Mouse (Mus musculus) left cerebral cortex, postnatal 10 days (tissue): ENCODE results near the gene Tspan31. TPM values are rescaled to one million over a fixed set of nuclear protein-coding genes. Genes with fewer than 3 reads are reported as not detected.
A peak's percentile ranks its signal among the peaks of the same experiment; 100 is the strongest.

Experiments
- DNase-seq, 2 experiments: peaks; one replicate each; pipeline ENCODE4 v3.0.0; 2021 to 2022; ENCODE audit warnings: low spot score in 2 of 2, mixed read lengths in 1 of 2; ENCODE audit errors: extremely low spot score in 1 of 2
- intact Hi-C: fragments of 180-260 bp; cut with DNase I; formaldehyde crosslinking; loops from one replicate; pipeline ENCODE4 v1.15.1; 2025
- total RNA-seq, 2 experiments: library from RNA; stranded (reverse); gene quantifications; 2 replicates each; pipeline ENCODE4 v1.2.3; 2021

Tspan31 gene
- total RNA-seq, 2 experiments from 2014 or later = 65.2 to 67.9 TPM

- DNase-seq = no peak
- intact Hi-C loops = no loop called here
Measured at GRCm38 (mm10) chr10:127055406-127055805, 14.7 kb downstream of the Tspan31 start.

GRCm38 (mm10) chr10:127054646-127055045, 15.4 kb downstream of the Tspan31 start:
- intact Hi-C loops = no loop called here
- no peak for DNase-seq

GRCm38 (mm10) chr10:127050119-127050474, 20.0 kb downstream of the Tspan31 start:
- DNase-seq = no peak
- intact Hi-C loops = no loop called here

- intact Hi-C loops = no loop called here
- DNase-seq = no peak
Measured at GRCm38 (mm10) chr10:127049395-127050118, 20.5 kb downstream of the Tspan31 start.

GRCm38 (mm10) chr10:127048608-127049394, 21.3 kb downstream of the Tspan31 start:
- DNase-seq = no peak
- intact Hi-C loops = no loop called here

GRCm38 (mm10) chr10:127047954-127048353, 22.1 kb downstream of the Tspan31 start, which contains the start of gene Cyp27b1:
TSS of gene Cyp27b1 (plus strand) at chr10:127048250.
- DNase-seq = no peak
- intact Hi-C loops = no loop called here

GRCm38 (mm10) chr10:127043187-127043586, 26.9 kb downstream of the Tspan31 start:
- intact Hi-C loops = no loop called here
- no peak for DNase-seq

GRCm38 (mm10) chr10:127042468-127043115, 27.5 kb downstream of the Tspan31 start:
- intact Hi-C loops = no loop called here
- DNase-seq = no peak

GRCm38 (mm10) chr10:127041774-127042338, 28.2 kb downstream of the Tspan31 start:
- peak; percentile 90 to 93 for DNase-seq
- intact Hi-C loops = no loop called here

- intact Hi-C loops = no loop called here
- DNase-seq = peak in 1 of 2 experiments; percentile 60
Measured at GRCm38 (mm10) chr10:127041274-127041766, 28.7 kb downstream of the Tspan31 start, which contains the start of the genes Mettl1 and Eef1akmt3. TSS of gene Mettl1 (plus strand) at chr10:127041414. TSS of gene Eef1akmt3 (minus strand) at chr10:127041513.

GRCm38 (mm10) chr10:127040569-127041214, 29.4 kb downstream of the Tspan31 start:
- intact Hi-C loops = no loop called here

GRCm38 (mm10) chr10:127037641-127038040, 32.4 kb downstream of the Tspan31 start:
- intact Hi-C loops = no loop called here
- DNase-seq = no peak

More at GRCm38 (mm10) chr10:127040569-127041214, 29.4 kb downstream of the Tspan31 start:
- DNase-seq = peak in 1 of 2 experiments; percentile 63

- no peak for DNase-seq
- intact Hi-C loops = no loop called here
Measured at GRCm38 (mm10) chr10:127036273-127036672, 33.8 kb downstream of the Tspan31 start.

GRCm38 (mm10) chr10:127033301-127033741, 36.7 kb downstream of the Tspan31 start:
- DNase-seq = no peak
- intact Hi-C loops = loop anchor here (5.0 kb wide), 1 partner anchor 41 kb away; no protein-coding TSS in a partner anchor

GRCm38 (mm10) chr10:127030336-127031296, 39.4 kb downstream of the Tspan31 start, which contains the start of gene Tsfm:
TSS of gene Tsfm (minus strand) at chr10:127030840.
- DNase-seq = peak; percentile 81 to 94
- intact Hi-C loops = loop anchor here (2.0 to 5.0 kb wide), 2 partner anchors 38 to 112 kb away; no protein-coding TSS in a partner anchor

GRCm38 (mm10) chr10:127018422-127018821, 51.6 kb downstream of the Tspan31 start:
- no peak for DNase-seq
- intact Hi-C loops = no loop called here
